Comparison of ENCODE assay signal across 9 mouse cellular contexts in genomic region chr19:7436061-7436970, GRCm38 (mm10). TPM values are rescaled to one million over a fixed set of nuclear protein-coding genes. Genes with fewer than 3 reads are reported as not detected.
A peak's percentile ranks its signal among the peaks of the same experiment; 100 is the strongest.
DNase-seq lines count a peak whose midpoint lies in the region; ATAC-seq and TF ChIP-seq lines count a peak whose summit lies in the region.
"Had no signal": no experiment of that assay in that cellular context is flagged by ENCODE, and none has a peak within 500 bp of the region (broad histone marks: within the 10 kb centered on the region; RNA-seq: fewer than 3 reads in every experiment).

No protein-coding gene starts in this region.

- peak; percentile 56 for DNase-seq in layer of hippocampus, adult 9-11 months
- DNase-seq in layer of hippocampus, postnatal 36 days: no peak
- peak; percentile 71 for DNase-seq in CH12.LX (ENCODE audit: extremely low read depth)
- peak; percentile 86 for DNase-seq in brain, embryonic 14.5 days (ENCODE audit: low read depth)
- DNase-seq in left cerebral cortex, postnatal 14 days (ENCODE audit: low spot score in 2 of 2): peak; percentile 74 to 83
- peak; percentile 83 for DNase-seq in retina, postnatal 1 day
- DNase-seq in spleen, adult 12 weeks (ENCODE audit: low spot score): no peak

- peak; percentile 89 for TF ChIP-seq RAD21 in CH12.LX (IDR thresholded peaks at IDR 0.05; ENCODE audit: low read depth, low read length)

- no peak overlapping the region for H3K9ac ChIP-seq in CH12.LX (ENCODE audit: insufficient read depth, low read depth)
- no peak overlapping the region for H3K9ac ChIP-seq in heart, embryonic 15.5 days
- H3K9ac ChIP-seq: liver, embryonic 15.5 days had no signal

- 0 out of 2 replicates have a peak, but pooled peaks cover 5% of the 10 kb centered on the region for H3K79me2 ChIP-seq in CH12.LX (replicated peaks; ENCODE audit: control insufficient read depth, extremely low read depth, insufficient read depth, poor library complexity, severe bottlenecking)

- no peaks in the 10 kb centered on the region for H3K9me3 ChIP-seq in CH12.LX (replicated peaks; ENCODE audit: low read length)
- no peaks in the 10 kb centered on the region for H3K9me3 ChIP-seq in heart, embryonic 15.5 days (replicated peaks)
- H3K9me3 ChIP-seq: liver, embryonic 15.5 days had no signal

- no peak overlapping the region for H3K4me3 ChIP-seq in CH12.LX (replicated peaks in 1 of 3; ENCODE audit: low read depth in 2 of 3, low read length in 2 of 3, poor library complexity in 1 of 3)
- no peak overlapping the region for H3K4me3 ChIP-seq in heart, embryonic 15.5 days
- H3K4me3 ChIP-seq: liver, embryonic 15.5 days had no signal

- TF ChIP-seq CTCF in CH12.LX (conservative IDR thresholded peaks at IDR 0.05 in 1 of 2, IDR thresholded peaks at IDR 0.05 in 1 of 2; ENCODE audit: low read depth in 2 of 2, low read length in 2 of 2): peak; percentile 56 to 99
- peak; percentile 47; the same call in 1 of the 2 replicates for TF ChIP-seq CTCF in brain, embryonic 14.5 days (IDR thresholded peaks at IDR 0.05; ENCODE audit: borderline replicate concordance, extremely low read depth, insufficient read depth, insufficient read length)

- no peak overlapping the region for H3K27ac ChIP-seq in CH12.LX (ENCODE audit: insufficient read depth, low read depth)
- no peak overlapping the region for H3K27ac ChIP-seq in heart, embryonic 15.5 days
- H3K27ac ChIP-seq: liver, embryonic 15.5 days had no signal

- dilution Hi-C loops in CH12.LX (cut with MboI; ENCODE audit: extremely low pct_ligation_motif_present, extremely low pct_unique_long_range_greater_than_20kb, low sequenced_read_pairs): no loop called here

- intact Hi-C loops in left cerebral cortex, postnatal 14 days (cut with DNase I): no loop called here

- no peak for TF ChIP-seq EP300 in CH12.LX (IDR thresholded peaks at IDR 0.05; ENCODE audit: low read length)

- WGBS in heart, embryonic 15.5 days: 72% methylated on average over 5 of the region's 5 CpGs

- no peak for TF ChIP-seq POLR2A in CH12.LX (IDR thresholded peaks at IDR 0.05; ENCODE audit: low read depth, low read length)
- no peak for TF ChIP-seq POLR2A in brain, embryonic 14.5 days (IDR thresholded peaks at IDR 0.05; ENCODE audit: borderline replicate concordance, extremely low read depth, insufficient read depth, insufficient read length, poor library complexity, severe bottlenecking)

- H3K36me3 ChIP-seq in CH12.LX (replicated peaks in 1 of 2; ENCODE audit: control insufficient read depth in 1 of 2, insufficient read depth in 1 of 2, low read length in 1 of 2): peaks cover 31 to 60% of the 10 kb centered on the region in 2 experiments
- peaks cover 35% of the 10 kb centered on the region for H3K36me3 ChIP-seq in heart, embryonic 15.5 days

- ATAC-seq in heart, embryonic 15.5 days (replicated peaks; ENCODE audit: insufficient number of reproducible peaks, insufficient read depth, low FRiP score, low read depth): 0 out of 2 replicates have a peak, but pooled peaks have one; percentile 43

- in situ Hi-C loops in CH12.LX (cut with MboI; ENCODE audit: low pct_ligation_motif_present, low pct_unique_long_range_greater_than_20kb, low sequenced_read_pairs): no loop called here

- H3K4me1 ChIP-seq in CH12.LX (ENCODE audit: control insufficient read depth in 1 of 2, insufficient read depth in 2 of 2): peaks cover 0 to 5% of the 10 kb centered on the region in 2 experiments; a peak in 1 of 4 replicates
- peaks cover 4% of the 10 kb centered on the region for H3K4me1 ChIP-seq in heart, embryonic 15.5 days (replicated peaks)

- H3K27me3 ChIP-seq in CH12.LX (replicated peaks): no peaks in the 10 kb centered on the region
- H3K27me3 ChIP-seq in heart, embryonic 15.5 days: no peaks in the 10 kb centered on the region
- H3K27me3 ChIP-seq: liver, embryonic 15.5 days had no signal

- H3K4me2 ChIP-seq in CH12.LX (ENCODE audit: insufficient read depth, low read depth, poor library complexity, severe bottlenecking): no peak overlapping the region
- H3K4me2 ChIP-seq in heart, embryonic 15.5 days: no peak overlapping the region
- H3K4me2 ChIP-seq: liver, embryonic 15.5 days had no signal

TF ChIP-seq in CH12.LX, 34 proteins besides CTCF, POLR2A, EP300 and RAD21 (continues in another document):
- TF ChIP-seq ZNF384 (IDR thresholded peaks at IDR 0.05; ENCODE audit: low read depth, low read length) (no peak), GABPA (IDR thresholded peaks at IDR 0.05; ENCODE audit: insufficient replicate concordance, low read depth, low read length) (no peak), PAX5 (IDR thresholded peaks at IDR 0.05; ENCODE audit: low read length) (no peak), USF1 (IDR thresholded peaks at IDR 0.05; ENCODE audit: low read depth, low read length) (no peak), SMC3 (IDR thresholded peaks at IDR 0.05; ENCODE audit: low read depth, low read length) (peak; percentile 75), HCFC1 (IDR thresholded peaks at IDR 0.05; ENCODE audit: low read depth, low read length) (no peak), ZKSCAN1 (IDR thresholded peaks at IDR 0.05; ENCODE audit: borderline replicate concordance, low read depth, low read length) (no peak), JUN (IDR thresholded peaks at IDR 0.05; ENCODE audit: insufficient read depth, low read depth, low read length) (no peak), KAT2A (IDR thresholded peaks at IDR 0.05; ENCODE audit: insufficient replicate concordance, low read length) (no peak), SIN3A (IDR thresholded peaks at IDR 0.05; ENCODE audit: low read length) (0 out of 2 replicates have a peak, but pooled peaks have one; percentile 57), NRF1 (IDR thresholded peaks at IDR 0.05; ENCODE audit: low read depth, low read length) (no peak), UBTF (IDR thresholded peaks at IDR 0.05; ENCODE audit: low read depth, low read length) (no peak), NELFE (IDR thresholded peaks at IDR 0.05; ENCODE audit: low read depth, low read length) (peak; percentile 54; the same call in 1 of the 2 replicates), CHD2 (IDR thresholded peaks at IDR 0.05; ENCODE audit: low read length) (no peak), TCF12 (IDR thresholded peaks at IDR 0.05; ENCODE audit: low read depth, low read length) (no peak), TBP (conservative IDR thresholded peaks at IDR 0.05; ENCODE audit: low read depth, low read length) (no peak), ZMIZ1 (IDR thresholded peaks at IDR 0.05; ENCODE audit: low read depth, low read length) (no peak), MAFK (IDR thresholded peaks at IDR 0.05; ENCODE audit: insufficient replicate concordance, low read length) (no peak; the same call in 1 of the 2 replicates), ZC3H11A (IDR thresholded peaks at IDR 0.05; ENCODE audit: low read depth, low read length) (peak; percentile 47), MXI1 (IDR thresholded peaks at IDR 0.05; ENCODE audit: low read depth, low read length) (no peak; the same call in 1 of the 2 replicates), IRF4 (IDR thresholded peaks at IDR 0.05; ENCODE audit: low read depth, low read length) (no peak), RCOR1 (conservative IDR thresholded peaks at IDR 0.05; ENCODE audit: low read depth, low read length) (no peak), MAX (IDR thresholded peaks at IDR 0.05; ENCODE audit: low read length) (peak; percentile 69), E2F4 (IDR thresholded peaks at IDR 0.05; ENCODE audit: insufficient replicate concordance, low read depth, low read length) (no peak), POLR2AphosphoS2 (IDR thresholded peaks at IDR 0.05; ENCODE audit: low read depth, low read length) (no peak), ETS1 (conservative IDR thresholded peaks at IDR 0.05; ENCODE audit: low read depth, low read length) (no peak), ELF1 (IDR thresholded peaks at IDR 0.05; ENCODE audit: low read depth, low read length) (no peak), MYC (IDR thresholded peaks at IDR 0.05; ENCODE audit: low read depth, low read length) (peak; percentile 82), MAZ (IDR thresholded peaks at IDR 0.05; ENCODE audit: low read depth, low read length) (0 out of 2 replicates have a peak, but pooled peaks have one; percentile 59), USF2 (conservative IDR thresholded peaks at IDR 0.05; ENCODE audit: low read depth, low read length) (no peak)

RNA-seq across cellular contexts. Expression of gene 2700081O15Rik, which starts 18.9 kb away (rescaled TPM):
- 10 to 100 TPM; 46.9 to 54.4 TPM for total RNA-seq in layer of hippocampus, postnatal 36 days (2021)
- total RNA-seq in CH12.LX (2012; rRNA removed) (9.8 and 10.5 TPM in 2 replicates), CH12.LX (2014; rRNA removed) (7.1 and 7.2 TPM in 2 replicates)
- polyA plus RNA-seq in CH12.LX (2012; ENCODE audit: insufficient read length, low read depth): 12.2 and 12.3 TPM in 2 replicates
- polyA plus RNA-seq in brain, embryonic 14.5 days (2012; rRNA removed): 162 and 167 TPM in 2 replicates
- 3.3 and 4.7 TPM in 2 replicates for polyA plus RNA-seq in heart, embryonic 15.5 days (2015; fragmentation: Nextera tagmentation; extraction: Ambion mirVana)
- total RNA-seq in left cerebral cortex, postnatal 14 days (2021): 10 to 100 TPM; 42.5 to 44.5 TPM

RNA-seq across cellular contexts. Expression of gene Rtn3, which starts 46.8 kb away (rescaled TPM):
- total RNA-seq in layer of hippocampus, postnatal 36 days (2021): 100 to 1,000 TPM; 737 to 795 TPM
- total RNA-seq in CH12.LX (2012; rRNA removed): 29.0 and 32.7 TPM in 2 replicates
- 33.0 and 39.1 TPM in 2 replicates for total RNA-seq in CH12.LX (2014; rRNA removed)
- polyA plus RNA-seq in CH12.LX (2012; ENCODE audit: insufficient read length, low read depth): 97.5 and 102 TPM in 2 replicates
- polyA plus RNA-seq in brain, embryonic 14.5 days (2012; rRNA removed): 436 and 508 TPM in 2 replicates
- polyA plus RNA-seq in heart, embryonic 15.5 days (2015; fragmentation: Nextera tagmentation; extraction: Ambion mirVana): 127 and 137 TPM in 2 replicates
- total RNA-seq in left cerebral cortex, postnatal 14 days (2021): 100 to 1,000 TPM; 936 to 943 TPM

RNA-seq across cellular contexts. Expression of gene Spindoc, which starts 53.5 kb away (rescaled TPM):
- total RNA-seq in layer of hippocampus, postnatal 36 days (2021): 10 to 100 TPM; 31.8 to 36.9 TPM
- total RNA-seq in CH12.LX (2012; rRNA removed) (9.0 and 10.1 TPM in 2 replicates), CH12.LX (2014; rRNA removed) (7.9 and 10.6 TPM in 2 replicates)
- polyA plus RNA-seq in CH12.LX (2012; ENCODE audit: insufficient read length, low read depth): 15.7 and 21.7 TPM in 2 replicates
- 48.2 and 49.2 TPM in 2 replicates for polyA plus RNA-seq in brain, embryonic 14.5 days (2012; rRNA removed)
- polyA plus RNA-seq in heart, embryonic 15.5 days (2015; fragmentation: Nextera tagmentation; extraction: Ambion mirVana): 16.9 and 18.7 TPM in 2 replicates
- total RNA-seq in left cerebral cortex, postnatal 14 days (2021): 10 to 100 TPM; 30.5 to 36.2 TPM

RNA-seq across cellular contexts. Expression of gene Atl3, which starts 57.5 kb away (rescaled TPM):
- total RNA-seq in layer of hippocampus, postnatal 36 days (2021): 10 to 100 TPM; 21.1 to 23.3 TPM
- 7.3 and 9.2 TPM in 2 replicates for total RNA-seq in CH12.LX (2012; rRNA removed)
- 17.5 and 19.8 TPM in 2 replicates for total RNA-seq in CH12.LX (2014; rRNA removed)
- polyA plus RNA-seq in CH12.LX (2012; ENCODE audit: insufficient read length, low read depth): 11.3 and 14.3 TPM in 2 replicates
- 13.3 and 16.6 TPM in 2 replicates for polyA plus RNA-seq in brain, embryonic 14.5 days (2012; rRNA removed)
- polyA plus RNA-seq in heart, embryonic 15.5 days (2015; fragmentation: Nextera tagmentation; extraction: Ambion mirVana): 8.7 and 9.0 TPM in 2 replicates
- total RNA-seq in left cerebral cortex, postnatal 14 days (2021): 10 to 100 TPM; 19.6 to 21.1 TPM

Comparison
In these comparisons a context has a peak if more than half of its experiments do, and no peak if none do; other contexts are left out.
1. DNase-seq: peak in layer of hippocampus, adult 9-11 months (single experiment), CH12.LX (single experiment), brain, embryonic 14.5 days (single experiment), left cerebral cortex, postnatal 14 days (2 of 2) and retina, postnatal 1 day (single experiment); none in layer of hippocampus, postnatal 36 days (0 of 2) and spleen, adult 12 weeks (single experiment).
2. RNA of gene Rtn3, which starts 46.8 kb away (total RNA-seq): 936 to 943 TPM in left cerebral cortex, postnatal 14 days and 737 to 795 TPM in layer of hippocampus, postnatal 36 days; 29.0 to 39.1 TPM in CH12.LX; every median in the first group is over 10 times any median in the second.